Mouse (Mus musculus): Measurements from ENCODE around the gene Mindy2. TPM values are rescaled to one million over a fixed set of nuclear protein-coding genes. Genes with fewer than 3 reads are reported as not detected.

Mindy2 gene
- polyA plus RNA-seq, 1 experiment: not detected

DNA sequence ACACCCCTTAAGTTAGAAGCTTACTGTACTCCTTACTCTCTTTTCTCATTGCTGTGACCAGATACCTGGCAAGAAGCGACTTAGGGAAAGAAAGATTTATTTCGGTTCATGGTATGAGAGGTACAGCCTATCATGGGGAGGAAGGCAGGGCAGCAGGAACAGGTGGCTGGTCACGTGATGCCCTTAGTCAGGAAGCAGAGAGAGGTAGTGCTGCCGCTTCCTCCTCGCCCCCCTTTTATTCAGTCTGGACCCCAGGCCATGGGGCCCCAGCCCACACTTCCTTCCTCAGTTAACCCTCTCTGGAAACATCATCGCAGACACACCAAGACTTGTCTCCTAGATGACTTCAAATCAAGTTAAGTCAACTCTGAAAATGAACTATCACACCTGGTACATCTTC is 14.3 kb upstream of the Mindy2 start:
- no peak overlapping the region for H3K27ac ChIP-seq (ENCODE audit: insufficient read depth, low read depth, low read length)
- WGBS: 75% methylated on average over 6 of the region's 6 CpGs
- H3K4me1 ChIP-seq (ENCODE audit: control insufficient read depth, insufficient read depth, low read length): no peaks in the 10 kb centered on the region
- no peak overlapping the region for H3K4me3 ChIP-seq (ENCODE audit: insufficient read depth, low read depth, low read length)
- TF ChIP-seq POLR2A (IDR thresholded peaks at IDR 0.05; ENCODE audit: insufficient read depth, low read depth, low read length) (no peak), CTCF (IDR thresholded peaks at IDR 0.05; ENCODE audit: insufficient read depth, low read depth, low read length) (no peak)

DNA sequence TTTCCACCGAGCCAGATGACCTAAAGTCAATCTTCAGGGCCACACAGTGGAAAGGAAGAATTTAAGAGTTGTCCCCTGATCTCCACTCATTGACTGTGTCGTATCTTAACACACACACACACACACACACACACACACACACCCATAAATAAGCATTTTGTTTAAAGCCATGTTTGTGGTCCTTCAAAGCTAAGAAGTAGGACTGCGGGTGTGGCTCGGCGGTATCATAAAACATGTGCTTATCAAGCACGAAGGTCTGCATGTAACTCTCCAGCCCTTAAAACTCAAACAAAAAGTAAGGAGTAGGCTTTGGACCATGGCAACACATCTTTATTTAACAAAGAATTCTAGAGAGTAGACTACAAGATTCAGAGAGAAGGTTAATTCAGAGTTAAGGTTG is 13.4 kb upstream of the Mindy2 start:
- H3K4me1 ChIP-seq (ENCODE audit: control insufficient read depth, insufficient read depth, low read length): no peaks in the 10 kb centered on the region
- H3K27ac ChIP-seq (ENCODE audit: insufficient read depth, low read depth, low read length): no peak overlapping the region
- no peak overlapping the region for H3K4me3 ChIP-seq (ENCODE audit: insufficient read depth, low read depth, low read length)
- TF ChIP-seq POLR2A (IDR thresholded peaks at IDR 0.05; ENCODE audit: insufficient read depth, low read depth, low read length) (no peak), CTCF (IDR thresholded peaks at IDR 0.05; ENCODE audit: insufficient read depth, low read depth, low read length) (no peak)
- WGBS: 88% methylated on average over 6 of the region's 6 CpGs

DNA sequence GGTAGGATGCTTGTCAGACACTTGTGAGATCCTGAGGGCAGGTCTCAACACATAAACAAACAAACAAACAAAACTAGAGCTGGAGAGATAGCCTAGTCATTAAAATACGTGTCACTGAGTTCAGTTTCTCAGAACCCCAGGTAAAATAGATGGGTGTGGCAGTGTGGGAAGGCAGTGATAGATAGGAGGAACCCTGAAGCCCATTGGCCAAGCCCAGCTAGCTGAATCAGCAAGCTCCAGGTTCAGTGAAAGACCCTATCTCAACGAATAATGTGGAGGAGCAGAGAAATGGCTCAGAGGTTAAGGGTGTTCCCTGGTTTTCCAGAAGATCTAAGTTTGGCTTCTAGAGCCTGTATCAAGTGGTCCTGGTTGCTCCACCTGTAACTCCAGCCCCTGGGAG is 12.2 kb upstream of the Mindy2 start:
- 80% methylated on average over 2 of the region's 2 CpGs for WGBS
- Histone ChIP-seq H3K4me1 (ENCODE audit: control insufficient read depth, insufficient read depth, low read length) (no peaks in the 10 kb centered on the region), H3K27ac (ENCODE audit: insufficient read depth, low read depth, low read length) (no peak overlapping the region), H3K4me3 (ENCODE audit: insufficient read depth, low read depth, low read length) (no peak overlapping the region)
- TF ChIP-seq POLR2A (IDR thresholded peaks at IDR 0.05; ENCODE audit: insufficient read depth, low read depth, low read length) (no peak), CTCF (IDR thresholded peaks at IDR 0.05; ENCODE audit: insufficient read depth, low read depth, low read length) (no peak)

DNA sequence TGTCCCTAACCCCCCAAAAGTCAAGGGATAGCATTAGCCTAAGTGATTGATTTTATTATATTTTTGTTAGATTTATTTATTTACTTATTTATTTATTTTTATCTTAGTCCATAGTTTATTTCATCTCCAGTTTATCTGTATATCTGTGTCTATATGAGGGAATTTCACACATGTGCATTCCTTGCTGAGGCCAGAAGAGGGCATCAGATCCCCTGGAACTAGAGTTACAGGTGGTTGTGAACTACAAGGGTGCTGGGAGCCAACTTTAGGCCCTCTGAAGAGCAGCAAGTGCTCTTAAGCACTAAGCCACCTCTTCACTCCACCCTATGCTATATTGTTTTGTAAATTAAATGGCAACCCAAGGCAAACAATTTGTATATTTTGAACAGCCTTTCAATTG is 11.1 kb upstream of the Mindy2 start:
- TF ChIP-seq POLR2A (IDR thresholded peaks at IDR 0.05; ENCODE audit: insufficient read depth, low read depth, low read length) (no peak), CTCF (IDR thresholded peaks at IDR 0.05; ENCODE audit: insufficient read depth, low read depth, low read length) (no peak)
- H3K27ac ChIP-seq (ENCODE audit: insufficient read depth, low read depth, low read length): no peak overlapping the region
- H3K4me3 ChIP-seq (ENCODE audit: insufficient read depth, low read depth, low read length): no peak overlapping the region
- no peaks in the 10 kb centered on the region for H3K4me1 ChIP-seq (ENCODE audit: control insufficient read depth, insufficient read depth, low read length)

DNA sequence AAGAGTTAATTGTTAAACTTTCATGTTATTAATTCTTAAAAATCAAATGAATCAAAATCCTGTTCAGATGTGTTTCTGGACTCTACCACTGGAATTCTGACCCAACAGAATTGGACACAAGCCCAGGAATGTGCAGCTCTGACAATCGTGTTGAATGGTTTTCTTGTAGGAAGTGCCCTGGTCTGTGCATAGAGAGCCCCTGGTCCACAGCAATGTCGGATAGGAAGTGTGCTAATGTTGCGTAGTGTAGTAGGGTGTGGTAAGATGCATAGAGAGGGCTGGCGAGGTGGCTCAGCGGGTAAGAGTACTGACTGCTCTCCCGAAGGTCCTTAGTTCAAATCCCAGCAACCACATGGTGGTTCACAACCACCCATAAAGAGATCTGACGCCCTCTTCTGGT is 9.8 kb upstream of the Mindy2 start:
- Histone ChIP-seq H3K4me3 (ENCODE audit: insufficient read depth, low read depth, low read length) (no peak overlapping the region), H3K27ac (ENCODE audit: insufficient read depth, low read depth, low read length) (no peak overlapping the region), H3K4me1 (ENCODE audit: control insufficient read depth, insufficient read depth, low read length) (no peaks in the 10 kb centered on the region)
- 66% methylated on average over 7 of the region's 7 CpGs for WGBS
- TF ChIP-seq POLR2A (IDR thresholded peaks at IDR 0.05; ENCODE audit: insufficient read depth, low read depth, low read length) (no peak), CTCF (IDR thresholded peaks at IDR 0.05; ENCODE audit: insufficient read depth, low read depth, low read length) (no peak)

GRCm38 (mm10) chr9:70665372-70666145 is 8.6 kb upstream of the Mindy2 start:
- Histone ChIP-seq H3K4me3 (ENCODE audit: insufficient read depth, low read depth, low read length) (no peak overlapping the region), H3K4me1 (ENCODE audit: control insufficient read depth, insufficient read depth, low read length) (no peaks in the 10 kb centered on the region), H3K27ac (ENCODE audit: insufficient read depth, low read depth, low read length) (no peak overlapping the region)
- TF ChIP-seq CTCF (IDR thresholded peaks at IDR 0.05; ENCODE audit: insufficient read depth, low read depth, low read length): no peak
- no peak for TF ChIP-seq POLR2A (IDR thresholded peaks at IDR 0.05; ENCODE audit: insufficient read depth, low read depth, low read length)
- WGBS: 75% methylated on average over 16 of the region's 16 CpGs

- Histone ChIP-seq H3K4me1 (ENCODE audit: control insufficient read depth, insufficient read depth, low read length) (no peaks in the 10 kb centered on the region), H3K27ac (ENCODE audit: insufficient read depth, low read depth, low read length) (no peak overlapping the region), H3K4me3 (ENCODE audit: insufficient read depth, low read depth, low read length) (no peak overlapping the region)
- WGBS: 90% methylated on average over 4 of the region's 4 CpGs
- TF ChIP-seq POLR2A (IDR thresholded peaks at IDR 0.05; ENCODE audit: insufficient read depth, low read depth, low read length) (no peak), CTCF (IDR thresholded peaks at IDR 0.05; ENCODE audit: insufficient read depth, low read depth, low read length) (no peak)
These were observed 7.9 kb upstream of the Mindy2 start for GRCm38 (mm10) chr9:70664847-70665246.

DNA sequence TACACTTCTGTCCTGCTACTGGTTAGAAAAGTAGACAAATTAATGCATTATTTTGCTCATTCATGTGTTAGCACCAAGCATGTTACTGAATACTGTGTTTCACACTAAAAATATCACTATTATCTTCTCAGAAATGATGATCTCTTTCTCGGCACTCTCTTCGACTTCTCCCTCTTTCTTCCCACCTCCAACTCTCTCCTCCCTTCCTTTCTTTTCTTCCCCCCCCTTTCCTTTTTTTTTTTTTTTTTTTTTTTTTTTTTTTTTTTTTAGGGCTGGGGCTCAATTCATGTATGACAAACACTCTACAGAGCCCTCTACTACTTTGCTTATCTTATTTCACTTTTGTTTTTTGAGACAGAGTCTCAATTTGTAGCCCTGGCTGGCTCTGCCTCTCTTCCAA is 1.3 kb upstream of the Mindy2 start:
- H3K27ac ChIP-seq (ENCODE audit: insufficient read depth, low read depth, low read length): no peak overlapping the region
- no peak overlapping the region for H3K4me3 ChIP-seq (ENCODE audit: insufficient read depth, low read depth, low read length)
- 68% methylated on average over 2 of the region's 2 CpGs for WGBS
- TF ChIP-seq POLR2A (IDR thresholded peaks at IDR 0.05; ENCODE audit: insufficient read depth, low read depth, low read length) (no peak), CTCF (IDR thresholded peaks at IDR 0.05; ENCODE audit: insufficient read depth, low read depth, low read length) (no peak)
- peaks cover 3% of the 10 kb centered on the region for H3K4me1 ChIP-seq (ENCODE audit: control insufficient read depth, insufficient read depth, low read length)

- Histone ChIP-seq H3K4me1 (ENCODE audit: control insufficient read depth, insufficient read depth, low read length) (peaks cover 5% of the 10 kb centered on the region), H3K4me3 (ENCODE audit: insufficient read depth, low read depth, low read length) (peak within 1 kb of the TSS; percentile 93), H3K27ac (ENCODE audit: insufficient read depth, low read depth, low read length) (peak within 1 kb of the TSS; percentile 96)
- TF ChIP-seq CTCF (IDR thresholded peaks at IDR 0.05; ENCODE audit: insufficient read depth, low read depth, low read length) (no peak), POLR2A (IDR thresholded peaks at IDR 0.05; ENCODE audit: insufficient read depth, low read depth, low read length) (no peak)
- WGBS: under 1% methylated on average over 72 of the region's 72 CpGs
These were observed 605 bp downstream of the Mindy2 start, which contains the start of gene Gm10642 for GRCm38 (mm10) chr9:70656130-70657007. TSS of gene Gm10642 (plus strand) at chr9:70656251.

Measured in olfactory bulb, adult 2 months (tissue).